Mouse (Mus musculus): ENCODE results near the gene C9. TPM values are rescaled to one million over a fixed set of nuclear protein-coding genes. Genes with fewer than 3 reads are reported as not detected.

Gene C9
- not detected for total RNA-seq (2023)

DNA sequence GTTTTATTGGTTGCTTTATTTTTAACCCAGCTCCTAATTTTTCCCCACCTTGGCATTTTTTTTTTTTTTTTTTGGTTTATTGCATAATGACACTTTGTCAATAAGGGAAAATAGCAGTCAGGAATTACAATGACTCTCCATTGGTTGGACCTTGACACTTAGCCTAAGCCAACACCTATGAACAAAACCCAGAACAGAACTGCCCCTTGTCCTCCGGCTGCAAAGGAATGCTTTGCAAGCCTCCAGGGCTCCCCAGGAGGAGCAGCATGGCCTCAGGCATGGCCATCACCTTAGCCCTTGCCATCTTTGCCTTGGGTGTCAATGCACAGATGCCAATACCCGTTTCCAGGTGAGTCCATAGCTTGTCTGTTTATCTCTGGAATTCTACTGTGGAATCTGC lies at the start of gene C9:
Gene C9, plus strand, starts transcription at position 193 of the 400 bp plus-strand sequence.

DNA sequence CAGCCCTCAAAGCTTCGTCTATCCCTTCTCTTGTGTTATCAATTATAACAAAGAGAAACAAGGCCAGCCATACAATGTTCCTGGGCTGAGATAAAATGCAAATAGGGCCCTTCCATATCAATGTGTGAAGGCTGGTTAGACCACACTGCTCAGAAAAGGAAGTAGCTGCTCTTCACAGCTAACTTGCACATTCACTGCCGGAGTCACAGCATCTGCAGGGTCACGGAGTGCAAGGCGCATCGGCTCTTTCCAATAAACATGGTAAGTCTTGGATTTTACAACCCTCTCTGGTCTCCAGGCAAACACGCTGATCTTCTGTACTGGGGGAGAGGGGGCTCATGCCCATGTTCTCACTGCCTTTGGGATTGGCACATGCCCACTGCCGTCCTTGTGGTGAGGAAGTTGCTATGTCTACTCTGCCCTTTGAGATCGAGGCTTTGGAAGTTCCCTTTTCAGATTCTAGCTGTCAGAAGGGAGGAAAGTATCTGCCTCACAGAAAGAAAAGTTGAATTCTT lies 77.6 kb downstream of the C9 start, which contains the start of gene Fyb:
Gene Fyb, plus strand, starts transcription at position 201 of the 515 bp plus-strand sequence.

Other genes with a start within 250 kb of the C9 start
- 1 to 10 TPM; 1.4 to 1.6 TPM for gene Dab2, start 145.5 kb upstream of the C9 start, total RNA-seq (2023)
- gene Fyb, start 77.5 kb downstream of the C9 start, total RNA-seq (2023): 100 to 1,000 TPM; 295 to 356 TPM

Data from neutrophil, adult 83 days (primary cell).